Mouse (Mus musculus) heart, adult 18-20 months (tissue): ENCODE results near the gene Samd4. TPM values are rescaled to one million over a fixed set of nuclear protein-coding genes. Genes with fewer than 3 reads are reported as not detected.
"Not testable (repeated sequence)": the region's sequence is repeated elsewhere in the genome, so short reads cannot be mapped to it uniquely, and the experiment has no call there.

Experiments
- DNase-seq, 2 experiments: peaks; one replicate each; pipeline ENCODE4 v3.0.0; 2021 to 2022; ENCODE audit warnings: mixed read lengths in 1 of 2
- microRNA-seq, 2 experiments: library from miRNA; unstranded; fragments of <30 nt; microRNA quantifications; one replicate each; pipeline ENCODE4 v1.2.0; 2022
- total RNA-seq, 2 experiments: library from RNA; stranded (reverse); gene quantifications; 2 replicates each; pipeline ENCODE4 v1.2.3; 2021

Gene Samd4
- total RNA-seq, 2 experiments from 2014 or later: 51.2 to 56.1 TPM

GRCm38 (mm10) chr14:47105755-47106154 lies 223.1 kb downstream of the Samd4 start:
- DNase-seq: no peak

- no peak for DNase-seq
Measured at GRCm38 (mm10) chr14:47107461-47107860, 224.8 kb downstream of the Samd4 start.

- DNase-seq: not testable (repeated sequence)
Measured at GRCm38 (mm10) chr14:47110391-47110790, 227.7 kb downstream of the Samd4 start.

GRCm38 (mm10) chr14:47111341-47111740 lies 228.7 kb downstream of the Samd4 start:
- DNase-seq: no peak

GRCm38 (mm10) chr14:47115154-47115553 lies 232.5 kb downstream of the Samd4 start:
- DNase-seq: no peak

GRCm38 (mm10) chr14:47116062-47116762 lies 233.6 kb downstream of the Samd4 start:
- no peak for DNase-seq

GRCm38 (mm10) chr14:47117522-47117921 lies 234.9 kb downstream of the Samd4 start:
- no peak for DNase-seq

- no peak for DNase-seq
Measured at GRCm38 (mm10) chr14:47127987-47128386, 245.3 kb downstream of the Samd4 start.

- no peak for DNase-seq
Measured at GRCm38 (mm10) chr14:47133948-47134347, 251.3 kb downstream of the Samd4 start.

GRCm38 (mm10) chr14:47136637-47137036 lies 254.0 kb downstream of the Samd4 start:
- DNase-seq: no peak

- DNase-seq: no peak
Measured at GRCm38 (mm10) chr14:47138853-47139252, 256.2 kb downstream of the Samd4 start.

GRCm38 (mm10) chr14:47144326-47144725 lies 261.7 kb downstream of the Samd4 start:
- no peak for DNase-seq

GRCm38 (mm10) chr14:47151306-47151705 lies 268.7 kb downstream of the Samd4 start:
- DNase-seq: no peak

GRCm38 (mm10) chr14:47154303-47154702 lies 271.6 kb downstream of the Samd4 start:
- DNase-seq: no peak

Small RNA genes within 50 kb of the gene (microRNA-seq; reads per million reads assigned to microRNA genes)
- 44.3 to 56.5 reads per million in 2 experiments for gene Mir378c

Other genes with a start within 250 kb of the Samd4 start
- gene Cdkn3, start 122.3 kb upstream of the Samd4 start, total RNA-seq: under 1 TPM; 0.74 to 0.82 TPM
- gene Cnih1, start 94.4 kb upstream of the Samd4 start, total RNA-seq: 10 to 100 TPM; 53.9 to 58.2 TPM
- gene Gmfb, start 60.6 kb upstream of the Samd4 start, total RNA-seq: 10 to 100 TPM; 30.0 to 35.0 TPM
- 10 to 100 TPM; 29.7 to 36.4 TPM for gene Cgrrf1, start 50.7 kb upstream of the Samd4 start, total RNA-seq